In genomic region chr17:84118781-84119180, GRCm38 (mm10) we compare ENCODE assay signal across 11 mouse cellular contexts.
DNase-seq lines count a peak whose midpoint lies in the region; ATAC-seq and TF ChIP-seq lines count a peak whose summit lies in the region.
"Had no signal": no experiment of that assay in that cellular context is flagged by ENCODE, and none has a peak within 500 bp of the region (broad histone marks: within the 10 kb centered on the region; RNA-seq: fewer than 3 reads in every experiment).

No protein-coding gene starts in this region.

- peaks cover 25% of the 10 kb centered on the region for H3K4me1 ChIP-seq in heart, embryonic 15.5 days (replicated peaks)
- peaks cover 35% of the 10 kb centered on the region for H3K4me1 ChIP-seq in midbrain, embryonic 10.5 days
- H3K4me1 ChIP-seq in midbrain, postnatal 0 days (ENCODE audit: insufficient read depth, low read length), result no peaks in the 10 kb centered on the region
- peaks cover 25% of the 10 kb centered on the region for H3K4me1 ChIP-seq in brown adipose tissue, adult 24 weeks (ENCODE audit: control insufficient read depth, insufficient read depth, insufficient read length, low read length)
- no peaks in the 10 kb centered on the region; the same call in 1 of the 2 replicates for H3K4me1 ChIP-seq in hindbrain, embryonic 11.5 days (replicated peaks; ENCODE audit: control insufficient read depth, insufficient read depth, low read length)

- no peak for ATAC-seq in heart, embryonic 15.5 days (replicated peaks; ENCODE audit: insufficient number of reproducible peaks, insufficient read depth, low FRiP score, low read depth)
- ATAC-seq in midbrain, postnatal 0 days (ENCODE audit: low FRiP score), result no peak
- ATAC-seq in hindbrain, embryonic 11.5 days (ENCODE audit: low FRiP score), result no peak

- peaks cover 51% of the 10 kb centered on the region for H3K79me2 ChIP-seq in macrophage (ENCODE audit: inconsistent target)

- no peaks in the 10 kb centered on the region for H3K27me3 ChIP-seq in heart, embryonic 15.5 days
- H3K27me3 ChIP-seq in midbrain, embryonic 10.5 days (ENCODE audit: low read depth, poor library complexity, severe bottlenecking), result peaks cover 5% of the 10 kb centered on the region; the same call in 1 of the 2 replicates
- no peaks in the 10 kb centered on the region for H3K27me3 ChIP-seq in midbrain, postnatal 0 days (ENCODE audit: insufficient read depth, low read length)
- no peaks in the 10 kb centered on the region for H3K27me3 ChIP-seq in hindbrain, embryonic 11.5 days (ENCODE audit: control insufficient read depth, insufficient read depth, low read length)

- DNase-seq in heart, adult 9 months (ENCODE audit: low spot score in 2 of 2), result no peak
- DNase-seq in midbrain, embryonic 10.5 days (ENCODE audit: low spot score), result no peak
- no peak for DNase-seq in midbrain, postnatal 0 days (ENCODE audit: low spot score)
- no peak for DNase-seq in ovary, adult 18-20 months (ENCODE audit: low spot score)
- no peak for DNase-seq in hindbrain, embryonic 11.5 days (ENCODE audit: low spot score)
- DNase-seq: cerebellum, adult 2 months; kidney, adult 9 months; layer of hippocampus, postnatal 36 days had no signal

- no peak overlapping the region for H3K4me2 ChIP-seq in heart, embryonic 15.5 days
- no peak overlapping the region for H3K4me2 ChIP-seq in midbrain, postnatal 0 days (ENCODE audit: low read depth, low read length, poor library complexity, severe bottlenecking)
- H3K4me2 ChIP-seq in hindbrain, embryonic 11.5 days (replicated peaks; ENCODE audit: low read depth, low read length), result no peak overlapping the region

- peak overlapping the region; percentile 54 for H3K27ac ChIP-seq in heart, embryonic 15.5 days
- H3K27ac ChIP-seq in midbrain, embryonic 10.5 days (replicated peaks), result peak overlapping the region; percentile 49; the same call in 1 of the 2 replicates
- H3K27ac ChIP-seq in midbrain, postnatal 0 days (ENCODE audit: low read depth, low read length), result no peak overlapping the region
- peak overlapping the region; percentile 83 for H3K27ac ChIP-seq in brown adipose tissue, adult 24 weeks (replicated peaks; ENCODE audit: low read depth, low read length)
- peak overlapping the region; percentile 99 for H3K27ac ChIP-seq in macrophage
- no peak overlapping the region for H3K27ac ChIP-seq in hindbrain, embryonic 11.5 days (ENCODE audit: low read depth, low read length)

- H3K9ac ChIP-seq in heart, embryonic 15.5 days, result no peak overlapping the region
- H3K9ac ChIP-seq in midbrain, postnatal 0 days (replicated peaks; ENCODE audit: low read length, poor library complexity, severe bottlenecking), result no peak overlapping the region
- no peak overlapping the region for H3K9ac ChIP-seq in hindbrain, embryonic 11.5 days (ENCODE audit: low read depth, low read length)

- no peak for TF ChIP-seq CTCF in midbrain, postnatal 0 days (IDR thresholded peaks at IDR 0.05)

- 46% methylated on average over 1 of the region's 1 CpGs for WGBS in heart, embryonic 15.5 days
- 62% methylated on average over 1 of the region's 1 CpGs for WGBS in midbrain, embryonic 10.5 days
- 73% methylated on average over 1 of the region's 1 CpGs for WGBS in midbrain, postnatal 0 days
- WGBS in macrophage (ENCODE audit: missing documents), result 50% methylated on average over 1 of the region's 1 CpGs
- WGBS in hindbrain, embryonic 11.5 days, result 47% methylated on average over 1 of the region's 1 CpGs

- H3K36me3 ChIP-seq in heart, embryonic 15.5 days, result no peaks in the 10 kb centered on the region
- no peaks in the 10 kb centered on the region for H3K36me3 ChIP-seq in midbrain, embryonic 10.5 days
- H3K36me3 ChIP-seq in midbrain, postnatal 0 days (ENCODE audit: insufficient read depth, low read length), result no peaks in the 10 kb centered on the region
- H3K36me3 ChIP-seq in macrophage (ENCODE audit: inconsistent target), result no peaks in the 10 kb centered on the region
- H3K36me3 ChIP-seq in hindbrain, embryonic 11.5 days (ENCODE audit: control insufficient read depth, insufficient read depth, low read length), result no peaks in the 10 kb centered on the region

- H3K4me3 ChIP-seq in heart, embryonic 15.5 days, result no peak overlapping the region
- H3K4me3 ChIP-seq in midbrain, embryonic 10.5 days, result no peak overlapping the region
- H3K4me3 ChIP-seq in midbrain, postnatal 0 days (ENCODE audit: low read depth, low read length), result no peak overlapping the region
- H3K4me3 ChIP-seq in brown adipose tissue, adult 24 weeks (ENCODE audit: insufficient read depth, low read depth, low read length), result no peak overlapping the region
- H3K4me3 ChIP-seq in macrophage (ENCODE audit: inconsistent target), result no peak overlapping the region
- no peak overlapping the region for H3K4me3 ChIP-seq in hindbrain, embryonic 11.5 days (ENCODE audit: low read depth, low read length)

- H3K9me3 ChIP-seq in heart, embryonic 15.5 days (replicated peaks), result no peaks in the 10 kb centered on the region
- H3K9me3 ChIP-seq in midbrain, embryonic 10.5 days (replicated peaks), result no peaks in the 10 kb centered on the region
- no peaks in the 10 kb centered on the region for H3K9me3 ChIP-seq in midbrain, postnatal 0 days (ENCODE audit: low read length)
- H3K9me3 ChIP-seq in hindbrain, embryonic 11.5 days (ENCODE audit: control insufficient read depth, low read length), result no peaks in the 10 kb centered on the region

Comparison
In these comparisons a context has a peak if more than half of its experiments do, and no peak if none do; other contexts are left out.
1. H3K27ac ChIP-seq: peak in heart, embryonic 15.5 days (single experiment), midbrain, embryonic 10.5 days (single experiment), brown adipose tissue, adult 24 weeks (single experiment) and macrophage (single experiment); none in midbrain, postnatal 0 days (single experiment) and hindbrain, embryonic 11.5 days (single experiment).